Mouse (Mus musculus) testis, adult 2 months (tissue): ENCODE data around the gene Vac14. TPM values are rescaled to one million over a fixed set of nuclear protein-coding genes. Genes with fewer than 3 reads are reported as not detected.
A peak's percentile ranks its signal among the peaks of the same experiment; 100 is the strongest.

Experiments
- H3K27ac ChIP-seq: fragments of 200-500 bp; 2 replicates; pipeline ENCODE4 v1.5.1; 2012; ENCODE audit warnings: low read depth, low read length; ENCODE audit not compliant: control insufficient read depth, insufficient read depth
- H3K27me3 ChIP-seq: fragments of 200-500 bp; 2 replicates; pipeline ENCODE4 v1.6.1; 2012; ENCODE audit warnings: mild to moderate bottlenecking, low read length, moderate library complexity; ENCODE audit not compliant: control insufficient read depth, insufficient read depth
- H3K36me3 ChIP-seq: fragments of 200-500 bp; 2 replicates; pipeline ENCODE4 v1.6.1; 2012; ENCODE audit warnings: mild to moderate bottlenecking, low read length; ENCODE audit not compliant: control insufficient read depth, insufficient read depth
- H3K4me1 ChIP-seq: fragments of 200-500 bp; 2 replicates; pipeline ENCODE4 v1.6.1; 2012; ENCODE audit warnings: low read length; ENCODE audit not compliant: control insufficient read depth, insufficient read depth
- H3K4me3 ChIP-seq: fragments of 200-500 bp; 2 replicates; pipeline ENCODE4 v1.5.1; 2012; ENCODE audit warnings: low read depth, mild to moderate bottlenecking, low read length, moderate library complexity, mixed read lengths; ENCODE audit not compliant: control insufficient read depth
- CTCF ChIP-seq: fragments of 200-500 bp; IDR thresholded peaks from 2 replicates; pipeline ENCODE4 v1.5.1; 2012; ENCODE audit warnings: low read depth, mild to moderate bottlenecking, inconsistent platforms, low read length, moderate library complexity; ENCODE audit not compliant: control insufficient read depth, insufficient read depth, insufficient replicate concordance
- POLR2A ChIP-seq: fragments of 200-500 bp; IDR thresholded peaks from 2 replicates; pipeline ENCODE4 v1.6.1; 2012; ENCODE audit warnings: low read depth, mild to moderate bottlenecking, inconsistent platforms, low read length, moderate library complexity; ENCODE audit not compliant: control insufficient read depth
- polyA plus RNA-seq: library from polyadenylated mRNA; depleted of rRNA; stranded (reverse); fragments of >200 nt; gene quantifications from 2 replicates; pipeline ENCODE4 v1.2.3, GENCODE M21; 2012; rRNA removed

Gene Vac14
- polyA plus RNA-seq, 1 experiment: 11.8 TPM

DNA sequence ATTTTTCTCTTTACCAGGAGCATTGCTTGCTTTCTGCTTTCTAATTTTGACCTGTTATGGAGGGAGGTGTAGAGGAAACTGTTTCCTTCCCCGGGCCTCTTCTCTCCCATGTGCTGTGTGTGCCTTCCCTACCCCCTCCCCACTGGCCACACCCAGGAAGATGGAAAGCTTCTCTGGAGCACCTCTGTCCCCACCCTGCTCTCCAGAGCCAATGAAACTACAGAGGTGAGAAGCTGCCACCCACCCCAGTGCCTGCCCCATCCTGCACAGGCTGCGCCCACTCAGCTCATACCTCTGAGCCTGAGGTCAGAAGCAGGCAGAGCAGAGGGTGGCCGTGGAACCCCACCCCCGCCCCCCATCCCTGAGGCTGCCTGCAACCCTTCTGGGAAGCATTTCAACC lies 136.3 kb downstream of the Vac14 start:
- Histone ChIP-seq H3K27me3 (no peaks in the 10 kb centered on the region), H3K27ac (no peak overlapping the region), H3K4me1 (peaks cover 5% of the 10 kb centered on the region), H3K4me3 (no peak overlapping the region), H3K36me3 (no peaks in the 10 kb centered on the region)
- TF ChIP-seq CTCF: no peak
- TF ChIP-seq POLR2A: no peak

DNA sequence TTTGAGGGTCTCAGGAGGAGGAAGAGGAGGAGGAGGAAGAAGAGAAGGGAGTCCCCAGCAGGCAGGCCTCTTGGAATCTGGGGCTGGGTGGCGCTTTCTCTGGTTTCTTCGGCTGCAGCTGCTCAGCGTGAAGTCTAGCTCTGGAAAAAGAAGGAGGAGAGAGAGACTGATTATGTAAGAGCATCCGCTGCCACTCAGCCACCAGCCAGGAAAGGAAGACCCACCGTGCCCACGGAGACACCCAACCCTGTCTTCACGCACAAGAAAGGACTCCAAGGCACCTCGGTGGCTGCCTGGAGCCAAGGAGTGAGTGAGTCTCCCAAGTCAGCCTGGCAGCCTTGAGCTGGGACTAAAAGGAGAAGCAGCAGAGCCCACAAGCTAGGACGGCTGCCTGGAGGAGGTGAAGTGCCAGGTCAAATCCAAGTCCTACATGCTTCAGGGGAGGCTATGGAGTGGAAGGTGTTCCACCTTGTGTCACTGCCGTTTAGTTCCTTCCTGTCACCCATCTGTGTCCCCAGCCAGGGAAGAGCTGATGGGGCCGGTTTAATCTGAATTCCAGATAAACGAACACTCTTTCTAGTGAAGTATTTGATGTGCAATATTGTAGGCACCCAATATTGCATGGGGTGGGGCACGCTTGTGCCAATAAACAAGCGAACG lies 137.3 kb downstream of the Vac14 start:
- Histone ChIP-seq H3K4me3 (no peak overlapping the region), H3K36me3 (no peaks in the 10 kb centered on the region), H3K27ac (no peak overlapping the region), H3K4me1 (peaks cover 5% of the 10 kb centered on the region), H3K27me3 (no peaks in the 10 kb centered on the region)
- TF ChIP-seq CTCF (no peak), POLR2A (no peak)

DNA sequence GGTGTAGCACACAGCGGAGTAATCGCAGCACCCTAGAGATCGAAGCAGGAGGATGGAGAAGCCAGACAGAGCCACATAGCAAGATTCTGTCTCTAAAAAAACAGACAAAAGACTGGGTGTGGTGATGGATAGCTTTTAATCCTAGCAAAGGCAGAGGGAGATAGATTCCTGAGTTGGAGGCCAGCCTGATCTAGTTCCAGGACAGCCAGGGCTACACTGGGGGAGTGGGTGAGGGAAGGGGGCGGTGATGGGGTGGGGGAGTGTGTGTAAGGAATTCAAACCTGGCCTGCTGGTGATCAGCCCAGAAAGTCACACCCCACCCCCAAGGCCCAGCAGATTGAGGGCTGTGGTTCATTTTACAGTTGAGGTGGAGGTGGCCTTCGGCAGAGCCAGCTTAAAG lies 137.8 kb downstream of the Vac14 start:
- Histone ChIP-seq H3K4me1 (peaks cover 5% of the 10 kb centered on the region), H3K36me3 (no peaks in the 10 kb centered on the region), H3K27ac (no peak overlapping the region), H3K27me3 (no peaks in the 10 kb centered on the region), H3K4me3 (no peak overlapping the region)
- TF ChIP-seq POLR2A: no peak
- no peak for TF ChIP-seq CTCF

DNA sequence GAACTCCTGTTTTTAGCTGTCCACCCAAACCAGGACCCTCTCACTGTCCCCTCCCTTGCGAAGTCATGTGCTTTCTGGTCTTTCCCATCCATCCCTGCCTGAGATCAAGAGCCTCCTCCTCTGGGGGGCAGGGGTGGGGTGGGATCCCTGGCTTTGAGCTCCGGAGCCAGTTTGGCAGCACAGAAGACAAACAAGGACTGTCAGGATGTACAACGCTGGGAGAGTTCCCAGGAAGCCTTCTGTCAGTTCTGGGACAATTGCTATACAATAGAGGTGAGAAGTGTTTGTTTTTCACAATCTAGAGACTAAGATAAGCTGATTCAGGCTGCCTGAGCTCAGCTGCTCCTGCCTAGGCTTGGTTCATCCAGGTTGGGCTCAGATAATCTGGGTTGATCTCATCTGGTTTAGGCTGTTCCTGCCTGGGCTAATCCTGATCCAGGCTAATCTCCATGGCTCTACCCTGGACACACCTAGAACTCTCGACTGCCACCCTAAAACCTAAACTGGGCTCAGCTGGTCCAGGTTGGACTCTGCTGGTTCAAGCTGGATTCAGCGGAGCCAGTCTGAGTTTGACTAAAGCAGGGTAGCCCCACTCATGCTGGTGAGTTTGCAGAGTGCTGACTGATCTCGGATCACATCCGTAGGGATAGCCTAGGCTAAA lies 142.0 kb downstream of the Vac14 start:
- Histone ChIP-seq H3K36me3 (no peaks in the 10 kb centered on the region), H3K4me1 (no peaks in the 10 kb centered on the region), H3K27ac (no peak overlapping the region), H3K27me3 (no peaks in the 10 kb centered on the region), H3K4me3 (no peak overlapping the region)
- TF ChIP-seq CTCF (no peak), POLR2A (no peak)

DNA sequence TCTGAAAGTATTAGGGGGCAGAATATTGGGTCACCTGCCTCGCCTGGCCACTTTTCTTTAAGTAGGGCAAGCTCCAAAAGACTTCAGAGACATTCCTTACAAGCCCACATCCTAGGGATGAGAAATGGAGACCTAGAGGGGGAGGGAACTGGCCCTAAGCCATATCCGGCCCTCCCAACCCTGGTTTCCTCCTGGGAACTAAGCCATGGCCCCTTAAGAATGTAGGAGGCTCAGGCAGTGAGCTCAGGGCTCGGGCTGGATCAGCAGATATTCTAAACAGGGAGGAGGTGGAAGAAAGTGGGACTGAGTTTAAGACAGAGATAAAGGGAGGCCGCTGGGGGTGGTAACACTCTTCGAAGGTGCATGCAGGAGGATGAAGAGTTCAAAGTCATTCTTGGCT lies 142.8 kb downstream of the Vac14 start:
- peak overlapping the region; percentile 9; the same call in 1 of the 2 replicates for H3K27ac ChIP-seq
- no peaks in the 10 kb centered on the region for H3K36me3 ChIP-seq
- TF ChIP-seq POLR2A: no peak
- no peak for TF ChIP-seq CTCF
- no peaks in the 10 kb centered on the region for H3K4me1 ChIP-seq
- H3K4me3 ChIP-seq: no peak overlapping the region
- no peaks in the 10 kb centered on the region for H3K27me3 ChIP-seq

DNA sequence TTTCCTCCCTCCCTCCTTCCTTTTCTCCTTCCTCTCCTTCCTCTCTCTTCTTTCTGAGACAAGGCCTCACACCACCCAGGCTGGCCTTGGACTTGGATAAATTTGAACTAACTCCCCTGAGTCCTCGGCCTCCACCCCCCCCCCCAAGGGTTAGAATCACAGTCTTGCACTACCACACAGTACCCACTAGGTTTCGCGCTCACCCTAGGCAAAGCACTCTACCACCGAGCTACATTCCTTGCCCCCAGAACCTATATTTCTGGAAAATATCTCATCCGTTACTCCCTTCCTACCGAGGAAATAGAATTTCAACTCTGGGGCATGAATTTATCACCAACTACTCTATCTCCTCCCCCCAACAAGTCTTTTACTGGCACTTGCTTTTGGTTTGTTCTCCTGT lies 143.6 kb downstream of the Vac14 start:
- H3K4me3 ChIP-seq: no peak overlapping the region
- no peaks in the 10 kb centered on the region for H3K36me3 ChIP-seq
- no peaks in the 10 kb centered on the region for H3K4me1 ChIP-seq
- no peaks in the 10 kb centered on the region for H3K27me3 ChIP-seq
- H3K27ac ChIP-seq: no peak overlapping the region
- no peak for TF ChIP-seq POLR2A
- TF ChIP-seq CTCF: peak; percentile 17; the same call in 1 of the 2 replicates

DNA sequence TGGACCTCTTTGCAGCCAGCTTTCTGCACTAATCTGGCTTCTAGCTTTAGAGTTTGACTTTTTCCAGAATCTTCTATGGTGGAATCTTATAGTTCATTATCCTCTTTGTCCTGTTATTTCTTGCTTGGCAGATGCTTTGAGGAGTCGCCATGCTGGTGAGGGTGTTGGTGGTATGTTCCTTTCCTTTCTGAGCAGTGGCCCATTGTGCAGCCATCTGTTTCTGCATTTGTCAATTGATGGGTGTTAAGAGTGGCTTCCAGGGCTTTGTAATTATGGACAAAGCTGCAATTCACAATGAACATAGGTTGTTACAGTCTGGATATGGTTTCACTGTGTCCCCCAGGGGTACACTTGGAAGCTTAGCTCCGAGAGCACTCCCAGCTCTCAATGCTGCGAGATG lies 146.3 kb downstream of the Vac14 start:
- Histone ChIP-seq H3K4me3 (no peak overlapping the region), H3K27me3 (no peaks in the 10 kb centered on the region), H3K36me3 (no peaks in the 10 kb centered on the region), H3K27ac (no peak overlapping the region), H3K4me1 (no peaks in the 10 kb centered on the region)
- no peak for TF ChIP-seq POLR2A
- no peak for TF ChIP-seq CTCF

DNA sequence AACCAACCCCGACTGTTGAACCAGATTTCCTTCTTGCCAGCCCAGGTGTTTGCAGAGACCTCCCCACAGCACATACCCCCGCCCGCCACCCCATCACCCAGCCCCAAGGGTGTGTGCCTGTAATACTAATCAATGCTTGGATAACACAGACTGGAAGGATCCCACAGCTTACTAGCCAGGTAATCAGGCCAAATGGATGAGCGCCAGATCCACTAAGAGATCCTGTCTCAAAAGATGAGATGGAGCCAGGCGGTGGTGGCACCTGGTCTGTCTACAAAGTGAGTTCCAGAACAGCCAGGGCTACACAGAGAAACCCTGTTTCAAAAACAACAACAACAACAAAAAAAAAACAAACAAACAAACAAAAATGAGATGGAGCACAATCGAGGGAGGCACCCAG lies 148.9 kb downstream of the Vac14 start:
- no peak overlapping the region for H3K4me3 ChIP-seq
- H3K4me1 ChIP-seq: no peaks in the 10 kb centered on the region
- H3K27me3 ChIP-seq: no peaks in the 10 kb centered on the region
- H3K27ac ChIP-seq: no peak overlapping the region
- no peaks in the 10 kb centered on the region for H3K36me3 ChIP-seq
- TF ChIP-seq CTCF: no peak
- no peak for TF ChIP-seq POLR2A

Other genes with a start within 250 kb of the Vac14 start
- 9.0 TPM in 2 replicates for gene Mtss1l, start 102.9 kb downstream of the Vac14 start, polyA plus RNA-seq
- 1.7 and 2.0 TPM in 2 replicates for gene Il34, start 187.3 kb downstream of the Vac14 start, polyA plus RNA-seq
- gene Cog4, start 228.0 kb downstream of the Vac14 start, polyA plus RNA-seq: 49.6 and 54.6 TPM in 2 replicates
- gene Sf3b3, start 228.2 kb downstream of the Vac14 start, polyA plus RNA-seq: 18.1 and 19.3 TPM in 2 replicates